Mouse (Mus musculus) hindbrain, embryonic 12.5 days (tissue): ENCODE measurements around the gene Gm960. TPM values are rescaled to one million over a fixed set of nuclear protein-coding genes. Genes with fewer than 3 reads are reported as not detected.
"Not testable (repeated sequence)": the region's sequence is repeated elsewhere in the genome, so short reads cannot be mapped to it uniquely, and the experiment has no call there.

ENCODE experiments used
- ATAC-seq: fragments of 200-750 bp; cut with Nextera tagmentation; 2 replicates; pipeline ENCODE4 v1.8.0; 2017; ENCODE audit warnings: moderate TSS enrichment; ENCODE audit not compliant: low FRiP score
- H3K27ac ChIP-seq: fragments of 300-500 bp; sonication (generic); 2 replicates; pipeline ENCODE4 v1.5.1; 2016; ENCODE audit warnings: mild to moderate bottlenecking
- H3K27me3 ChIP-seq: fragments of 300-500 bp; sonication (generic); 2 replicates; pipeline ENCODE4 v1.6.1; 2016; ENCODE audit warnings: mild to moderate bottlenecking
- H3K36me3 ChIP-seq: fragments of 300-500 bp; sonication (generic); 2 replicates; pipeline ENCODE4 v1.6.1; 2016; ENCODE audit warnings: mild to moderate bottlenecking
- H3K4me1 ChIP-seq: fragments of 300-500 bp; sonication (generic); 2 replicates; pipeline ENCODE4 v1.6.1; 2016
- H3K4me2 ChIP-seq: fragments of 300-500 bp; sonication (generic); replicated peaks from 2 replicates; pipeline ENCODE4 v1.6.1; 2016; ENCODE audit warnings: mild to moderate bottlenecking
- H3K4me3 ChIP-seq: fragments of 300-500 bp; sonication (generic); 2 replicates; pipeline ENCODE4 v1.5.1; 2016; ENCODE audit warnings: mild to moderate bottlenecking
- H3K9ac ChIP-seq: fragments of 300-500 bp; sonication (generic); 2 replicates; pipeline ENCODE4 v1.6.1; 2016; ENCODE audit warnings: mild to moderate bottlenecking, moderate library complexity
- H3K9me3 ChIP-seq: fragments of 300-500 bp; sonication (generic); replicated peaks from 2 replicates; pipeline ENCODE4 v1.6.1; 2016; ENCODE audit warnings: mild to moderate bottlenecking
- WGBS: fragments of 180-500 bp; shearing (Covaris S2); methylation state at CpG from one replicate; pipeline ENCODE4 v1.1.7; 2016; 5-methylcytosine and 5-hydroxymethylcytosine counted together
- polyA plus RNA-seq: library from polyadenylated mRNA; unstranded; fragments of >200 nt; fragmentation: Nextera tagmentation; extraction: Ambion mirVana; gene quantifications from 2 replicates; pipeline ENCODE4 v1.2.1, GENCODE M21; 2016

Gene Gm960
- polyA plus RNA-seq, 1 experiment from 2014 or later: 3.6 TPM

- Histone ChIP-seq H3K27ac (no peak overlapping the region), H3K4me1 (no peaks in the 10 kb centered on the region), H3K9me3 (no peaks in the 10 kb centered on the region), H3K36me3 (no peaks in the 10 kb centered on the region), H3K9ac (no peak overlapping the region), H3K4me2 (no peak overlapping the region), H3K27me3 (no peaks in the 10 kb centered on the region), H3K4me3 (no peak overlapping the region)
- no peak for ATAC-seq
- WGBS: 89% methylated on average over 20 of the region's 20 CpGs
Measured at GRCm38 (mm10) chr19:4602459-4602858, 96.0 kb downstream of the Gm960 start.

DNA sequence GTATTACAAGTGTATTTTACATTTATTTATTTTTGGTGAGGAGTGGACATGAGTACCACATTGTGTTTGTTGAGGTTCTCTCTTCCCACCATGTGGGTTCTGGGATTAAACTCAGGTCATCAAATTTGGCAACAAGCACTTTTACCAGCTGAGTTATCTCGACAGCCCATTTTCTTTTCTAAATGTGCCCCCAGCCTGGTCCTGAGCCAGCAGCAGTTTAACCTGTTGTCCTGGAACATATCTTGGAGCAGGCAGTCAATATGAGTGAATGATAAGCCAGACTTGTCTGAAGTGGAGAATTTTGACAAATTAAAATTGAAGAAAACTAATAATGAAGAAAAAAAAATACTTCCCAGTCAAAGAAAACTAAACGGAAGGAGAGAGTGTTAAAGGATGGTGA lies 102.4 kb downstream of the Gm960 start:
- Histone ChIP-seq H3K4me3 (no peak overlapping the region), H3K27ac (no peak overlapping the region), H3K4me2 (no peak overlapping the region), H3K36me3 (no peaks in the 10 kb centered on the region), H3K27me3 (no peaks in the 10 kb centered on the region), H3K4me1 (no peaks in the 10 kb centered on the region), H3K9ac (no peak overlapping the region), H3K9me3 (no peaks in the 10 kb centered on the region)
- ATAC-seq: no peak
- WGBS: 85% methylated on average over 2 of the region's 2 CpGs

- 52% methylated on average over 7 of the region's 7 CpGs for WGBS
- H3K27ac ChIP-seq: no peak overlapping the region
- no peaks in the 10 kb centered on the region for H3K36me3 ChIP-seq
- H3K9ac ChIP-seq: no peak overlapping the region
- H3K27me3 ChIP-seq: no peaks in the 10 kb centered on the region
- H3K4me1 ChIP-seq: no peaks in the 10 kb centered on the region
- no peaks in the 10 kb centered on the region for H3K9me3 ChIP-seq
- no peak overlapping the region for H3K4me3 ChIP-seq
- H3K4me2 ChIP-seq: no peak overlapping the region
- ATAC-seq: no peak
Measured at GRCm38 (mm10) chr19:4593792-4594522, 104.5 kb downstream of the Gm960 start.

- Histone ChIP-seq H3K36me3 (no peaks in the 10 kb centered on the region), H3K27me3 (no peaks in the 10 kb centered on the region), H3K9me3 (no peaks in the 10 kb centered on the region), H3K9ac (no peak overlapping the region), H3K4me2 (no peak overlapping the region), H3K27ac (no peak overlapping the region), H3K4me1 (no peaks in the 10 kb centered on the region), H3K4me3 (no peak overlapping the region)
- no peak for ATAC-seq
- 95% methylated on average over 3 of the region's 3 CpGs for whole genome bisulfite sequencing
Measured at GRCm38 (mm10) chr19:4590025-4590424, 108.4 kb downstream of the Gm960 start.

DNA sequence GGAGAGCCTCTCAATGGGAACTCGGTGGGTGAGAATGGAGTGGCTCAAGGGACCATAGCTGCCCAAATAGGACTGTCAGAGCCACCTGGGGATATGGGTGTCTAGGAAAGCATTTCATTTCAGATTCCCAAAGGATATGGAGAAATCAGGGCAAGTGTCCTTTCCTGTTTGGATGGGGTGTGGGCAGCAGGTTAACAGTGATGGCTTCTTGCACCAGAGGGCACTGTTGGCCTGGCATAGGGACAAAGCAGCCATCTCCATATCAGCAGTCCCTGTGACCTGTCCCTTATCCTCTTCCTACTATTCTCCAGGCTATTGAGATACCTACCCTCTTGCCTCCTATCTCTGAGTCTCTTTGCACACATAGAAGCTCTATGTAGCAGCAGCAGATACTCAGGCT lies 109.4 kb downstream of the Gm960 start:
- 76% methylated on average over 1 of the region's 1 CpGs for WGBS
- H3K27ac ChIP-seq: no peak overlapping the region
- no peaks in the 10 kb centered on the region for H3K27me3 ChIP-seq
- H3K4me3 ChIP-seq: no peak overlapping the region
- no peaks in the 10 kb centered on the region for H3K4me1 ChIP-seq
- no peaks in the 10 kb centered on the region for H3K9me3 ChIP-seq
- ATAC-seq: no peak
- no peaks in the 10 kb centered on the region for H3K36me3 ChIP-seq
- H3K4me2 ChIP-seq: no peak overlapping the region
- no peak overlapping the region for H3K9ac ChIP-seq

DNA sequence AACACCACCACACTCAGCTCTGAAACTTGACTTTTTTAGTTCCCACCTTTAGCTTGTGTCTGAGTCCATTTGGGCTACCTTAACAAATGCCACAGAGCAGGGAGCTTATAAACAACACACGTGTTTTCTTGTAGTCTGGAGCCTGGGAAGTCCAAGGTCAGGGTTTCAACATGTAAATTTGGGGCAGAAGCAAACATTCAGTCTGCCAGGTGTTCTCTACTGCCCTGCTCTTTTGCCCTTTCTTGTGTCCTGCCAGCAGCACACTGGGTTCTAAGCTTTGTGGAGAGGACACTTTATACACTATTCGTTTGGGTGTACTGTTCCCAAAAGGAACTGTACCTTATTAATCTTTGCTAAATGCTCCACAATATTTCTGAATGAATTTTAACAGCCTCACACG lies 110.0 kb downstream of the Gm960 start:
- Histone ChIP-seq H3K27me3 (no peaks in the 10 kb centered on the region), H3K9ac (no peak overlapping the region), H3K9me3 (no peaks in the 10 kb centered on the region), H3K4me2 (no peak overlapping the region), H3K4me3 (no peak overlapping the region), H3K27ac (no peak overlapping the region), H3K36me3 (no peaks in the 10 kb centered on the region), H3K4me1 (no peaks in the 10 kb centered on the region)
- 74% methylated on average over 3 of the region's 3 CpGs for WGBS
- ATAC-seq: no peak

- Histone ChIP-seq H3K27me3 (no peaks in the 10 kb centered on the region), H3K9ac (no peak overlapping the region), H3K27ac (no peak overlapping the region), H3K9me3 (no peaks in the 10 kb centered on the region), H3K4me2 (no peak overlapping the region), H3K4me1 (no peaks in the 10 kb centered on the region), H3K4me3 (no peak overlapping the region), H3K36me3 (no peaks in the 10 kb centered on the region)
- WGBS: 63% methylated on average over 2 of the region's 2 CpGs
- ATAC-seq: no peak
Measured at GRCm38 (mm10) chr19:4587426-4587825, 111.0 kb downstream of the Gm960 start.

DNA sequence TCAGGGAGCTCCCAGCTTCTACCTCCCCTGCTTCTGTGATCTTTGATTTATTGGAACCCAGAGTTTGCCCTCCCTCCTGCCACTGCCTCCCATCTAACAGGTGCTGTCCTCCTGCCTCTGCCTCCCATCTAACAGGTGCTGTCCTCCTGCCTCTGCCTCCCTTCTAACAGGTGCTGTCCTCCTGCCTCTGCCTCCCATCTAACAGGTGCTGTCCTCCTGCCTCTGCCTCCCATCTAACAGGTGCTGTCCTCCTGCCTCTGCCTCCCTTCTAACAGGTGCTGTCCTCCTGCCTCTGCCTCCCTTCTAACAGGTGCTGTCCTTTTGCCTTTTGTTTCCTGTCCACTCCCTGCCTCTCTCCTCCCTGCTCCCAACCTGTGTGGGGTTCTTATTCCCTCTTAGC lies 111.7 kb downstream of the Gm960 start:
- H3K9me3 ChIP-seq, H3K4me2 ChIP-seq, ATAC-seq, H3K9ac ChIP-seq, H3K4me3 ChIP-seq, H3K36me3 ChIP-seq, H3K27ac ChIP-seq, H3K4me1 ChIP-seq, H3K27me3 ChIP-seq: not testable (repeated sequence)

DNA sequence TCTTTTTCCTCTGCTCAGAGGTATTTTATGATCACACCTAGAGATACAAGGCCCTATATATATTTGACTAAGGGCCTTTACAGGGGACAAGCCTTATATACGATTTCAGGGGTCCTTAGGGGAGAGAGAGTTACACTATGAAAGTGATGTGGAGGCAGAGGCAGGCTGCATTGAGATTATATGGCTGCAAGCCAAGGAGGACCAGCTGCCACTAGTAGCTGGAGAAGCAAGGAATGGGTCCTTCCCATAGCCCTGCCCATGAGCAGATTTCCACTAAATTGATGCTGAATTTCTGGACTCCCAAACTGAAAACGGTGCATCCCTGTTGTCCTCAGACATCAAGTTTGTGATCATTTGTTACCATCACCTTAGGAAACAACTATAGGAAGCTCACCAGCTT lies 114.6 kb downstream of the Gm960 start:
- WGBS: 67% methylated on average over 2 of the region's 2 CpGs
- no peak overlapping the region for H3K4me3 ChIP-seq

GRCm38 (mm10) chr19:4579296-4579695 lies 119.2 kb downstream of the Gm960 start:
- Histone ChIP-seq H3K27ac (no peak overlapping the region), H3K36me3 (no peaks in the 10 kb centered on the region), H3K9ac (no peak overlapping the region), H3K9me3 (no peaks in the 10 kb centered on the region), H3K4me1 (no peaks in the 10 kb centered on the region), H3K4me2 (no peak overlapping the region), H3K27me3 (no peaks in the 10 kb centered on the region), H3K4me3 (no peak overlapping the region)
- ATAC-seq: no peak
- WGBS: 85% methylated on average over 5 of the region's 5 CpGs

More for the DNA sequence above, 114.6 kb downstream of the Gm960 start:
- Histone ChIP-seq H3K27me3 (no peaks in the 10 kb centered on the region), H3K36me3 (no peaks in the 10 kb centered on the region), H3K4me1 (no peaks in the 10 kb centered on the region), H3K9me3 (no peaks in the 10 kb centered on the region), H3K27ac (no peak overlapping the region), H3K9ac (no peak overlapping the region), H3K4me2 (no peak overlapping the region)
- no peak for ATAC-seq

GRCm38 (mm10) chr19:4578799-4579198 lies 119.7 kb downstream of the Gm960 start:
- 86% methylated on average over 2 of the region's 2 CpGs for WGBS
- H3K27ac ChIP-seq: no peak overlapping the region
- no peaks in the 10 kb centered on the region for H3K36me3 ChIP-seq
- no peaks in the 10 kb centered on the region for H3K9me3 ChIP-seq
- no peaks in the 10 kb centered on the region for H3K4me1 ChIP-seq
- H3K27me3 ChIP-seq: no peaks in the 10 kb centered on the region
- no peak overlapping the region for H3K4me2 ChIP-seq
- ATAC-seq: no peak
- no peak overlapping the region for H3K9ac ChIP-seq
- H3K4me3 ChIP-seq: no peak overlapping the region
